ENCODE assay signal across 8 mouse cellular contexts in genomic region chr5:3344081-3344631, GRCm38 (mm10). TPM values are rescaled to one million over a fixed set of nuclear protein-coding genes. Genes with fewer than 3 reads are reported as not detected.
A peak's percentile ranks its signal among the peaks of the same experiment; 100 is the strongest.
DNase-seq lines count a peak whose midpoint lies in the region; ATAC-seq and TF ChIP-seq lines count a peak whose summit lies in the region.

No protein-coding gene starts in this region.

- no peak for TF ChIP-seq CTCF in cortical plate, adult 2 months (IDR thresholded peaks at IDR 0.05; ENCODE audit: extremely low read depth, insufficient read depth, low read length)

- ATAC-seq in inflammation-experienced regulatory T-cells, adult 6 months, result peak; percentile 58
- peak; percentile 33; the same call in 1 of the 2 replicates for ATAC-seq in megakaryocyte-erythroid progenitor cell, adult 5-6 weeks (replicated peaks; ENCODE audit: low FRiP score, low TSS enrichment, poor library complexity, severe bottlenecking)

- intact Hi-C loops in gastrocnemius, postnatal 14 days (cut with DNase I; ENCODE audit: low total_unique reads), result no loop called here
- intact Hi-C loops in left cerebral cortex, postnatal 25 days (cut with DNase I), result loop anchor here (2.0 to 10.0 kb wide), 3 partner anchors 91 to 192 kb away; no protein-coding TSS in a partner anchor

- no peaks in the 10 kb centered on the region for H3K4me1 ChIP-seq in cortical plate, adult 2 months (ENCODE audit: control insufficient read depth, insufficient read depth, low read length)

- peak; percentile 88 for DNase-seq in adipocyte (ENCODE audit: low spot score)
- DNase-seq in gastrocnemius, postnatal 14 days, result peak; percentile 80
- DNase-seq in left cerebral cortex, postnatal 25 days (ENCODE audit: low spot score in 2 of 2), result peak; percentile 78 to 80
- DNase-seq in right cerebral cortex, postnatal 14 days, result peak; percentile 78
- peak; percentile 79 for DNase-seq in urinary bladder, postnatal 25 days (ENCODE audit: low spot score)

- TF ChIP-seq POLR2A in cortical plate, adult 2 months (IDR thresholded peaks at IDR 0.05; ENCODE audit: extremely low read depth, insufficient read depth, low read length), result no peak

- peak overlapping the region; percentile 79; the same call in 1 of the 2 replicates for H3K27ac ChIP-seq in cortical plate, adult 2 months (ENCODE audit: insufficient read depth, low read length)

- peak overlapping the region; percentile 85 for H3K4me3 ChIP-seq in cortical plate, adult 2 months (ENCODE audit: insufficient read depth, low read length)

RNA-seq across cellular contexts. Expression of gene Cdk6, which starts 2.9 kb away (rescaled TPM):
- polyA plus RNA-seq in cortical plate, adult 2 months (2012; rRNA removed), result 1.9 and 2.0 TPM in 2 replicates
- 1 to 10 TPM; 4.3 to 4.6 TPM for total RNA-seq in gastrocnemius, postnatal 14 days (2021)
- polyA plus RNA-seq in inflammation-experienced regulatory T-cells, adult 6 months (2017; shearing (Covaris generic)), result 10 to 100 TPM; 21.7 to 46.6 (median 26.3) TPM
- total RNA-seq in left cerebral cortex, postnatal 25 days (2021), result 1 to 10 TPM; 3.6 to 5.4 TPM
- total RNA-seq in megakaryocyte-erythroid progenitor cell, adult 5-6 weeks (2014; fragmentation: Nextera tagmentation), result 200 and 232 TPM in 2 replicates
- total RNA-seq in megakaryocyte-erythroid progenitor cell, adult 5-6 weeks (2017), result 179 and 188 TPM in 2 replicates

Comparison
In these comparisons a context has a peak if more than half of its experiments do, and no peak if none do; other contexts are left out.
1. Peak in every context shown above with its lines: DNase-seq, ATAC-seq, H3K4me3 ChIP-seq and H3K27ac ChIP-seq.
2. RNA of gene Cdk6, which starts 2.9 kb away (total RNA-seq): 179 to 232 TPM in megakaryocyte-erythroid progenitor cell, adult 5-6 weeks; 3.6 to 5.4 TPM in left cerebral cortex, postnatal 25 days and 4.3 to 4.6 TPM in gastrocnemius, postnatal 14 days; every median in the first group is over 10 times any median in the second.